Mouse (Mus musculus): Measurements from ENCODE around the gene Cfd. TPM values are rescaled to one million over a fixed set of nuclear protein-coding genes. Genes with fewer than 3 reads are reported as not detected.
A peak's percentile ranks its signal among the peaks of the same experiment; 100 is the strongest.

The Cfd gene
- not detected for total RNA-seq (2021)
- long read RNA-seq, experiment 1 = 0 reads
- long read RNA-seq, experiment 2 = 0 reads

- Histone ChIP-seq H3K4me3 (no peak within 1 kb of the TSS), H3K27ac (no peak within 1 kb of the TSS)
- no peak for TF ChIP-seq CTCF (conservative IDR thresholded peaks at IDR 0.05)
- DNase-seq (ENCODE audit: low spot score in 2 of 2) = no peak
Observed at GRCm38 (mm10) chr10:79890670-79891069, at the start of gene Cfd. TSS of gene Cfd (plus strand) at chr10:79890853.

GRCm38 (mm10) chr10:79842322-79842721, 48.3 kb upstream of the Cfd start:
- no peak for DNase-seq (ENCODE audit: low spot score in 2 of 2)
- no peak overlapping the region for H3K4me3 ChIP-seq
- no peak for TF ChIP-seq CTCF (conservative IDR thresholded peaks at IDR 0.05)
- no peak overlapping the region for H3K27ac ChIP-seq

- Histone ChIP-seq H3K4me3 (no peak overlapping the region), H3K27ac (no peak overlapping the region)
- DNase-seq (ENCODE audit: low spot score in 2 of 2) = no peak
- TF ChIP-seq CTCF (conservative IDR thresholded peaks at IDR 0.05) = no peak
Observed at GRCm38 (mm10) chr10:79843476-79843875, 47.2 kb upstream of the Cfd start.

- no peak for TF ChIP-seq CTCF (conservative IDR thresholded peaks at IDR 0.05)
- Histone ChIP-seq H3K4me3 (no peak overlapping the region), H3K27ac (no peak overlapping the region)
- no peak for DNase-seq (ENCODE audit: low spot score in 2 of 2)
Observed at GRCm38 (mm10) chr10:79846553-79846952, 44.1 kb upstream of the Cfd start.

GRCm38 (mm10) chr10:79849941-79850628, 40.6 kb upstream of the Cfd start:
- DNase-seq (ENCODE audit: low spot score in 2 of 2) = no peak
- Histone ChIP-seq H3K27ac (no peak overlapping the region), H3K4me3 (no peak overlapping the region)
- TF ChIP-seq CTCF (conservative IDR thresholded peaks at IDR 0.05) = no peak

GRCm38 (mm10) chr10:79851653-79852052, 39.0 kb upstream of the Cfd start:
- DNase-seq (ENCODE audit: low spot score in 2 of 2) = no peak
- Histone ChIP-seq H3K27ac (peak overlapping the region; percentile 97), H3K4me3 (no peak overlapping the region)
- TF ChIP-seq CTCF (conservative IDR thresholded peaks at IDR 0.05) = no peak

GRCm38 (mm10) chr10:79852107-79852789, 38.4 kb upstream of the Cfd start:
- H3K4me3 ChIP-seq = no peak overlapping the region
- TF ChIP-seq CTCF (conservative IDR thresholded peaks at IDR 0.05) = no peak

GRCm38 (mm10) chr10:79852827-79853226, 37.8 kb upstream of the Cfd start:
- TF ChIP-seq CTCF (conservative IDR thresholded peaks at IDR 0.05) = no peak
- Histone ChIP-seq H3K4me3 (peak overlapping the region; percentile 74), H3K27ac (peak overlapping the region; percentile 97)
- no peak for DNase-seq (ENCODE audit: low spot score in 2 of 2)

More at GRCm38 (mm10) chr10:79852107-79852789, 38.4 kb upstream of the Cfd start:
- DNase-seq (ENCODE audit: low spot score in 2 of 2) = no peak
- peak overlapping the region; percentile 97 for H3K27ac ChIP-seq

- H3K4me3 ChIP-seq = peak overlapping the region; percentile 74
- no peak for TF ChIP-seq CTCF (conservative IDR thresholded peaks at IDR 0.05)
Observed at GRCm38 (mm10) chr10:79853392-79853791, 37.3 kb upstream of the Cfd start.

GRCm38 (mm10) chr10:79853860-79854795, 36.5 kb upstream of the Cfd start, which contains the start of gene Ptbp1:
TSS of gene Ptbp1 (plus strand) at chr10:79854427.
- peak within 1 kb of the TSS; percentile 100 for H3K4me3 ChIP-seq
- H3K27ac ChIP-seq = peak within 1 kb of the TSS; percentile 100
- DNase-seq (ENCODE audit: low spot score in 2 of 2) = peak; percentile 98 to 99
- no peak for TF ChIP-seq CTCF (conservative IDR thresholded peaks at IDR 0.05)

More at GRCm38 (mm10) chr10:79853392-79853791, 37.3 kb upstream of the Cfd start:
- peak overlapping the region; percentile 97 for H3K27ac ChIP-seq
- DNase-seq (ENCODE audit: low spot score in 2 of 2) = peak; percentile 83 to 84

- no peak for DNase-seq (ENCODE audit: low spot score in 2 of 2)
- Histone ChIP-seq H3K27ac (peak overlapping the region; percentile 100), H3K4me3 (peak overlapping the region; percentile 100)
- TF ChIP-seq CTCF (conservative IDR thresholded peaks at IDR 0.05) = peak; percentile 13; the same call in 1 of the 2 replicates
Observed at GRCm38 (mm10) chr10:79854801-79855541, 35.7 kb upstream of the Cfd start.
